Mouse (Mus musculus) lung, embryonic 15.5 days (tissue): ENCODE measurements around the gene Hat1. TPM values are rescaled to one million over a fixed set of nuclear protein-coding genes. Genes with fewer than 3 reads are reported as not detected.

ENCODE experiments used
- ATAC-seq: fragments of 200-750 bp; cut with Nextera tagmentation; 2 replicates; pipeline ENCODE4 v1.8.0; 2017; ENCODE audit warnings: moderate number of reproducible peaks, borderline replicate concordance; ENCODE audit not compliant: low FRiP score, low TSS enrichment; ENCODE audit errors: extremely low read depth
- H3K27ac ChIP-seq: fragments of 300-500 bp; sonication (generic); 2 replicates; pipeline ENCODE4 v1.5.1; 2015; ENCODE audit warnings: moderate library complexity, mild to moderate bottlenecking, inconsistent platforms
- H3K27me3 ChIP-seq: fragments of 300-500 bp; sonication (generic); 2 replicates; pipeline ENCODE4 v1.6.1; 2015; ENCODE audit warnings: inconsistent platforms
- H3K36me3 ChIP-seq: fragments of 300-500 bp; sonication (generic); 2 replicates; pipeline ENCODE4 v1.6.1; 2015; ENCODE audit warnings: inconsistent platforms
- H3K4me1 ChIP-seq: fragments of 300-500 bp; sonication (generic); 2 replicates; pipeline ENCODE4 v1.6.1; 2015; ENCODE audit warnings: inconsistent platforms
- H3K4me2 ChIP-seq: fragments of 300-500 bp; sonication (generic); 2 replicates; pipeline ENCODE4 v1.6.1; 2015; ENCODE audit warnings: inconsistent platforms, mild to moderate bottlenecking, moderate library complexity
- H3K4me3 ChIP-seq: fragments of 300-500 bp; sonication (generic); 2 replicates; pipeline ENCODE4 v1.5.1; 2015; ENCODE audit warnings: mild to moderate bottlenecking, inconsistent platforms
- H3K9ac ChIP-seq: fragments of 300-500 bp; sonication (generic); 2 replicates; pipeline ENCODE4 v1.6.1; 2015; ENCODE audit warnings: inconsistent platforms
- H3K9me3 ChIP-seq: fragments of 300-500 bp; sonication (generic); 2 replicates; pipeline ENCODE4 v1.6.1; 2016; ENCODE audit warnings: inconsistent platforms
- WGBS: fragments of 180-500 bp; shearing (Covaris S2); methylation state at CpG from one replicate; pipeline ENCODE4 v1.1.7; 2015; 5-methylcytosine and 5-hydroxymethylcytosine counted together
- polyA plus RNA-seq: library from polyadenylated mRNA; unstranded; fragments of >200 nt; fragmentation: Nextera tagmentation; extraction: Ambion mirVana; gene quantifications from 2 replicates; pipeline ENCODE4 v1.2.1, GENCODE M21; 2015

Gene Hat1
- polyA plus RNA-seq = 147 and 150 TPM in 2 replicates

DNA sequence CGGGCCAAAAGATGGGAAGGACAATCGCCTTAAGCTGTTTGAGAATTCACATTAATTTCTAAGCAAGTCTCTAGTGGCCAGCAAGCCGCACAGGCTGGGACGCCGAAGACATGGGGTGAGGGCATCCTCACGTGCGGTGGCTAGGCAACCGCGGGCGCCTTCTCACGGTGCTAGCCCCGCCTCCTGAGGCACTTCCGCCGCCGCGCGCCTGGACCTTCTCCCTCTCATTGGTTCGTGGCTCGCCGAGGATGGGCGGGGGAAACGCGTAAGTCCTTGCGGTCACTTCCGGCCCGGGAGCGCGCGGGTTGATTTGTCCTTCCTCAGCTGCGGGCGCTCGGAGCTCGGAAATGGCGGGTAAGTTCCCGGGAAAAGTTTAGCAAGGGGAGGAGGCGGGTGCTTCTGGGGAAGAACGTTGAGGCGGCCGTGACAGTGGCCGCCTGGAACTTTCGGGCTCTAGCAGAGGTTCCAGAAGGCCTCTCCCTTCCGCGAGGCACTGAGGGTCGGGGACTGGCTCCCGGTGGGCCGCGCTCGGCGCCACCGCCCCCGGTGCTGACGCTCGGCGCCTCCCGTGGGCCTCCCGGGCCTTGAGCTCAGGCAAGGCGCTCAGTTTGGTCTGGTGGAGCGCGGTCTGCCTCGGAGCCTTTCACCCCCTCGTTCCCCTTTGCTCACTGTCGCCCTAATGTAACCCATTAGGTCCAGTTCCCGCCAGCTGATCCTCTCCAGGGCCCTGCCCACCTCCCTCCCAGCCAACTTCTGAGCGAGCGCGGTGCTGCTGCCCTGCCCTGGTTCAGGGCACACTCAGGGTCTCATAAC lies at the start of gene Hat1:
TSS of gene Hat1 (plus strand) at position 8 of the 813 bp plus-strand sequence.
- Histone ChIP-seq H3K9me3 (no peaks in the 10 kb centered on the region), H3K9ac (peak within 1 kb of the TSS; percentile 89), H3K4me2 (peak within 1 kb of the TSS; percentile 60), H3K4me3 (peak within 1 kb of the TSS; percentile 94), H3K36me3 (peaks cover 14% of the 10 kb centered on the region), H3K27me3 (no peaks in the 10 kb centered on the region), H3K27ac (peak within 1 kb of the TSS; percentile 87), H3K4me1 (peaks cover 10% of the 10 kb centered on the region)
- ATAC-seq = peak; percentile 99
- whole genome bisulfite sequencing = under 1% methylated on average over 66 of the region's 66 CpGs

DNA sequence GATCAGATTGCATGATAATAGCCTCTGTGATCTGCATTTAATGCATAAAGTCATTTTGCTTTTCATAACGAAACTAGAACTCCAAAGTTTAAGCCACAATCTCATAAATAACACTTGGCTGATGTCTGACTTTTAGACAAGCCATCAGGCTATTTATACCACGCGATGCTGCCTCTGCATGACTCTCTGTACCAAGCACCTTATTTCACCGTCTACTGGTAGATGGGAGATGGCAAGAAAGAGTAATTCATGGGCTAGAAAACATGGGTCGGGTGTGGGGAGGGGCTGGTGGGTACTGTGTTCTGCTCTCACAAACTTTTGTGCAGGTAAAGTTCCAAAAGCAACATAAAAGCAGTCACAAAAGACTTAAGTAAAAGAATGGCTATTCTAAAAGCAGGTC lies 48.6 kb upstream of the Hat1 start:
- Histone ChIP-seq H3K4me3 (no peak overlapping the region), H3K9me3 (no peaks in the 10 kb centered on the region), H3K9ac (no peak overlapping the region), H3K4me2 (no peak overlapping the region), H3K27me3 (no peaks in the 10 kb centered on the region), H3K27ac (no peak overlapping the region), H3K36me3 (no peaks in the 10 kb centered on the region), H3K4me1 (no peaks in the 10 kb centered on the region)
- ATAC-seq = no peak
- 57% methylated on average over 5 of the region's 5 CpGs for WGBS

DNA sequence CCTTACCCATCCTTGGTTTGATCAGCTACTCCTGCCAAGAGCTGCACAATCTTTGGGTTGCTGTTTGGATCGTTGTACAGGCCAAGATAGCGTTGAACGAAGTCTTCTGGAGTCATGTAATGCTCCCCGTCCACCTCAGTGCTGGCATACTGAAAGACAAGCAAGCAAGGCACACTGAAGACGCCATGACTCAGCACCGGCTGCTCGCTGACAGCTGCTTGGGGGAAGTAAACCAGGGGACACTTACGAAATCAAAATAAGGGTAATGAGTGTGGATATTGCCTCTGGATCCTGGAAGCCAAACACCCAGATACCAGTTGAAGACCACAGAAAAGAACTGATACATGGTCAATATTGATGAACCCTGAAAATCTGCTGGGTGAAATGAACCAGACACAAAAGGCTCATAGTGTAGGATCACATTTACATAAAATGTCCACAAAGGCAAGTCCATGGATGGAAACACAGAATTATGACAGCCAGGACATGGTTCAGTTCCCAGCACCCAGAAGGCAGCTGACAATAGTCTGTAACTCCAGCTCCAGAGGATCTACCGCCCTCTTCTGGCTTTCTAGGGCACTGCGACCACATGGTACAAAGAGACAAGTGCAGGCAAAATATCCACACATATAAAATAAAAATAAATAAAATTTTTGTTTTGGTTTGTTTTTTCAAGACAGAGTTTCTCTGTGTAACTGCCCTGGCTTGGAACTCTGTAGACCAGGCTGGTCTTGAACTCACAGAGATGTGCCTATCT lies 44.7 kb upstream of the Hat1 start:
- Histone ChIP-seq H3K9ac (no peak overlapping the region), H3K9me3 (no peaks in the 10 kb centered on the region), H3K27me3 (no peaks in the 10 kb centered on the region), H3K27ac (no peak overlapping the region), H3K36me3 (no peaks in the 10 kb centered on the region), H3K4me2 (no peak overlapping the region), H3K4me3 (no peak overlapping the region), H3K4me1 (no peaks in the 10 kb centered on the region)
- 92% methylated on average over 10 of the region's 10 CpGs for WGBS
- no peak for ATAC-seq

DNA sequence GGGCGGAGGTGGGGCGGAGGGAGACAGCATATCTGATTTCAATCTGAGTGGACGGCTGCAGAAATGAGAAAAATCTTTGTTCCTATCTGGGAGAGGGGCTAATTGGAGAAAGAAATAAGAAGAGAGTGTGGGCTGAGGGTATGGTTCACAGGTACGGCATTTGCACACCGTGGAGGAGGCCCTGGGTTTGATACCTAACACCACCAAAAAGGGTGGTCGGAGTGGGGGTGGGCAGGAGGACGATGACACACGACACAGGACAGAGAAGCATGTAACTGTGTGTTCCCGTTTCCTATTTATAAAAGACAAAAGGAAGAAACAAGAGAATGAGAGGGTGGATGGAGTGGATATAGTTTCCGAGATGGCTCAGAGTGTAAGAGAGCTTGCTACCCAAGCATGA lies 41.6 kb upstream of the Hat1 start:
- no peak for ATAC-seq
- no peak overlapping the region for H3K4me2 ChIP-seq
- no peak overlapping the region for H3K4me3 ChIP-seq
- no peaks in the 10 kb centered on the region for H3K4me1 ChIP-seq
- no peaks in the 10 kb centered on the region for H3K27me3 ChIP-seq
- no peak overlapping the region for H3K27ac ChIP-seq
- no peaks in the 10 kb centered on the region for H3K36me3 ChIP-seq
- H3K9me3 ChIP-seq = no peaks in the 10 kb centered on the region
- H3K9ac ChIP-seq = no peak overlapping the region
- WGBS = 84% methylated on average over 10 of the region's 10 CpGs

DNA sequence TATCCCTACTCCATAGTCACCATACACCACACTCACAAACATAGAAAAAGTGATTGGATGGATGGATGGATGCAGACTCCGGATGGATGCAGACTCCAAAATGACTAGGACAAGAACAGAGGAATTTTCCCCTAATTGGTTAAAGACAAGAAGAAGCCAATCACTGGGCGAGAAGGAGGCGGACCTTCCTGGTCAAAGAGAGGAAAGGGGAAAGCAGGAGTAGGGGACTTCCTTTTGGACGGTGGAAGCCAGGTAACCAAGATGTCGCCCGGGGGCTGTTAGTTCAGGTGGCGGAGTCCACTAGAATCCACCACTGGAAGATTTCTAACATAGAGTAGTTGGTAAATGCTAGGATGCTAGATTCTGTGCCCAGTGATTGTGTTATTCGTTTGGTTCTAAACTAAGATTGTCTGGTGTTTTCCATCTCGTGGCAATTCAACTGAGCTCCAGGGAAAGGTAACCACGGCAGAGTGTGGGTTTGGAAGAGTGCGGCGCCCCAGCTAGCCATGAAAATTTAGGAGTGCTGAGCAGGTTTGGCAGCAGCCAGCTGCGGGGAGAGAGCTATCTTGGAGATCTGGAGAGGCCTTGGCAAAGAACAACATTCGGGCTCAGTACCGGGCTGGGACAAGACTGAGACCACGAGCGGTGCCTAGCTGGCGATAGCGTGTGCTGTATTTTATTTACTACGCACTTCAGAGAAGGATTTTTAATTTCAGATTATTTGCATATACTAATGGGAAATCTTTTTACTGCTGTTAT lies 40.8 kb upstream of the Hat1 start:
- Histone ChIP-seq H3K4me3 (no peak overlapping the region), H3K27me3 (no peaks in the 10 kb centered on the region), H3K4me2 (no peak overlapping the region), H3K4me1 (no peaks in the 10 kb centered on the region), H3K27ac (no peak overlapping the region), H3K36me3 (no peaks in the 10 kb centered on the region), H3K9ac (no peak overlapping the region), H3K9me3 (no peaks in the 10 kb centered on the region)
- WGBS = 88% methylated on average over 20 of the region's 20 CpGs
- ATAC-seq = no peak

DNA sequence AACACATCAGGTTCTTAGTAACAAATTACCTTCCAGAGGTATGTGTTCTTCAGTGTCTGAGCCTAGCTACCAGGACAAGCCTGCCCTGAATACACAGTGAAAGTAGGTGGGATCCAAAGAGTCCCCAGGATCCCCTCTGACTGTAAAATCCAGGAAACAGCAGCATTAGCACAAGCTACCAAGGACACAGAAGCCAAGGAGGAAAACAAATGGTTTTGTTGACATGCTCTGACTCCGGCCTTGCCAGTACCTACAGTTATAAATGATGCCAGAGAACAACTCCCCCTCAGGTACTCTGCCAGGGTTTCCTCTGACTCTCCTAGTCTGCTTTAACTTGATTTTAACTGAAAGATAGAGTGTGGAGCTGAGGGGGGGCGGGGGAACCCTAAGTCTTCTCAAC lies 39.2 kb upstream of the Hat1 start:
- no peak overlapping the region for H3K9ac ChIP-seq
- H3K27me3 ChIP-seq = no peaks in the 10 kb centered on the region
- no peak for ATAC-seq
- no peak overlapping the region for H3K4me2 ChIP-seq
- no peaks in the 10 kb centered on the region for H3K9me3 ChIP-seq
- H3K36me3 ChIP-seq = no peaks in the 10 kb centered on the region
- WGBS = 56% methylated on average over 2 of the region's 2 CpGs
- H3K27ac ChIP-seq = no peak overlapping the region
- no peaks in the 10 kb centered on the region for H3K4me1 ChIP-seq
- H3K4me3 ChIP-seq = no peak overlapping the region

DNA sequence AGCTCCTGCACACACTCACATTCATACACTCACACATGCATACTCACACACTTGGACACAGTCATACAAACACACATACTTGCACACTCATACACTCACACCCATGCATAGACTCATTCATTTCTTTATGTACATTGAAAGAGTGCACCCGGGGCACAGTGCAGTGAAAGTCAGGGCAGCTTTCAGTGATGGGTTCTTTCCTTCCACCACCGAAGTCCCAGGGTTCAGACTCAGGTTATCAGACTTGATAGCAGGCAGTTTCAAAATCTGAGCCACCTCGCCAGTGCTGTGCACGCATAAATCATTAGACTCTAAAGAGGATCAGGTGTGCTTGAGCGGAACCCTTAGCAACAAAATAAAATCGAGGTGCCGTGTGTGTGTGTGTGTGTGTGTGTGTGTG lies 38.6 kb upstream of the Hat1 start:
- Histone ChIP-seq H3K9me3 (no peaks in the 10 kb centered on the region), H3K36me3 (no peaks in the 10 kb centered on the region), H3K4me3 (no peak overlapping the region), H3K4me1 (no peaks in the 10 kb centered on the region), H3K27ac (no peak overlapping the region), H3K9ac (no peak overlapping the region), H3K4me2 (no peak overlapping the region), H3K27me3 (no peaks in the 10 kb centered on the region)
- 77% methylated on average over 7 of the region's 7 CpGs for WGBS
- ATAC-seq = no peak

DNA sequence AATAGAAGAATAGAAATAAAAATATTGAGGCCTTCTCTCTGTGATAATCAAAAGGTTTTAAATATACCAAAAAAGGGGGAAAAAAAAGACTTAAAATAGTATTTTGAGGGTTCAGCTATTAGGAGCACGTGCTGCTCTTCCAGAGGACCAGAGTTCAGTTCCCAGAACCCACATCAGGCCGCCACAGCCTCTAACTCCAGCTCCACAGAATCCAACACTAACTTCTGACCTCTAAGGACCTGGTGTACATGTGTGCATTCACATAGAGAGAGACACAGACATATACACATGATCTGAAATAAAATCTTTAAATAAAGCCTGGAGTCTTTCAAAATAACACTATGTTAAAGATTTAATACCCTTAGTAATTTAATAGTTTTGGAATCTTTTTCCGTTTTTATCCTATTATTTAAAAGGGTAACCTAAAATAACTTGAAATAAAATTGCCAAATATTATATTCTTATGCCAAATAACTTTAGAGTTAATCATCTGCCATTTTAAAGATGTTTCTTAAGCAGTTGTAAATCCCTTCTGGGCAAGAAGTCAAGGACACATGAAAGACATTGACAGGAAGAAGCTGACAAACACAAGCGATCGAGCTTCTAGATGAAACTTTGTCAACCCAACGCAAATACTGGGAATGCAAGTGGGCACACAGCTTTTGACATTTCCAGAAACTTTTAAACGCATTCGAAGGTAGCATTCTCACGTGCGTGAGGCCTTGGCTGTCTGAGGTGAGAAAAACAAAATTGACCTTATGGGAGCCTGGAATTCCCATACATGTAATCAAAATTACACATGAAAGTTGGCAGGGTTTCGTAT lies 37.6 kb upstream of the Hat1 start:
- Histone ChIP-seq H3K9ac (no peak overlapping the region), H3K4me3 (no peak overlapping the region), H3K4me2 (no peak overlapping the region), H3K4me1 (no peaks in the 10 kb centered on the region), H3K36me3 (no peaks in the 10 kb centered on the region), H3K27me3 (no peaks in the 10 kb centered on the region), H3K27ac (no peak overlapping the region), H3K9me3 (no peaks in the 10 kb centered on the region)
- no peak for ATAC-seq
- WGBS = 70% methylated on average over 11 of the region's 11 CpGs

DNA sequence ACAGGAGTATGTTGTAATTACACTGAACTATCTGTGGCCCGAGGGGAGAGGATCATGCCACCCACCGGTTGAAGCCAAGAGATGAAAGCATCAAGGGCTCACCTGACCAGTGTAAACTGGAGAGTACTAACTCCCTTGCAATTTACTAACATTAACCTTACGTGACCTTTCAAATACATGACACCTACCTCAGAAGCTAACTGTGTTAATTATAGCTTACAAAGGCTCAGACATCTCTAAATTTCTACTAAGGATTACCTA lies 37.1 kb upstream of the Hat1 start:
- ATAC-seq = no peak
- Histone ChIP-seq H3K27ac (no peak overlapping the region), H3K36me3 (no peaks in the 10 kb centered on the region), H3K4me1 (no peaks in the 10 kb centered on the region), H3K27me3 (no peaks in the 10 kb centered on the region), H3K9me3 (no peaks in the 10 kb centered on the region), H3K9ac (no peak overlapping the region), H3K4me2 (no peak overlapping the region), H3K4me3 (no peak overlapping the region)
- 81% methylated on average over 3 of the region's 3 CpGs for WGBS

DNA sequence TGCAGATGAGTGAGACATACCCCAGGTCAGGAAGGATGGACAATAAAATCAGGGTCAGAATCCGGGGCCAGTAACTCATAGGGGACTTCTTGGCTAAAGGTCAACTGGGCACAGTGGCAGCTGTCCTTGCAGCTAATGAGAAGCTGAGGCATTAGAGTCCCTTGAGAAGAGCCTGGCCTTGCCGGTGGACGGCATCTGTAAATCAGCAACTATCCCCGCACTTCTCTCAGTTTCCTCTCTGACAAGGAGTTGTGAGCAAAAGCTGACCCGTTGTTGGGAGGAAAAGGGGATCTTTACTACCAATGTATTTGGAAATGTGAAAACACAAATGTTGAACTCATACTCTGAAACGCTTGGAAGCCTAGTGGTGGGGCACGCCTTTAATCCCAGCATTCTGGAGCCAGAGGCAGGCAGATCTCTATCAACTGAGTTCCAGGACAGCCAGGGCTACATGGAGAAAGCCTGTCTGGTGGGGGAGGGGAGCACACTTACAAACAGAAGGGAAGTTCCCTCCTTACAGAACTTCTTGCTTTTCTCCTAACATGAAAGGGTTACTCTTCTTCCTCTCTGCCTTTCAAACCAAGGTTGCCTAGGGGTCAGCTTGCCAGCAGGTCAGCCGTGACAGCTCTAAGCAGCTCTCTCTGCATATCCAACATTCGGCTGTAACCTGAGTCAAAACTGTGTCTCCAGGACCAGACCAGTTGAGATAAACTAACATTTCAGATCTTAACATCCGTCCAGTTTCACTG lies 35.3 kb upstream of the Hat1 start:
- no peaks in the 10 kb centered on the region for H3K9me3 ChIP-seq
- H3K9ac ChIP-seq = no peak overlapping the region
- no peaks in the 10 kb centered on the region for H3K27me3 ChIP-seq
- H3K4me1 ChIP-seq = no peaks in the 10 kb centered on the region
- H3K4me2 ChIP-seq = no peak overlapping the region
- ATAC-seq = no peak
- no peak overlapping the region for H3K27ac ChIP-seq
- 52% methylated on average over 10 of the region's 10 CpGs for WGBS
- no peaks in the 10 kb centered on the region for H3K36me3 ChIP-seq
- no peak overlapping the region for H3K4me3 ChIP-seq

DNA sequence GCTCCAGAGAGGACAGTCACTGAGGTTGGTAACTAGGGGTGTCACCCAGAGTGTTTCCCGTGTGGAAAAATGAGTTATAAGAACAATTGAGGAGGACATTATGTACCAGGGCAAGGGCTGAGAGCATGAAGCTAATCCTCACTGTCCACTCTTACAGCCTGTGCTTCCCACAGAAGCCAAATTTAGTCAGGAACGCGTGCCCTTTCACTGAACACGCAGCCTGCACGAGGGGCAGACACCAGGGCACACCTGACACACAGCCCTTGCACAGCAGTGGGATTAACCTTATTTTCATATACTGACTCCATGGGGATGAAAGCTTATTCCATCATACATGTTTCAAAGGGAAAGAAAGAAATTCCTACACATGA lies 34.7 kb upstream of the Hat1 start:
- 56% methylated on average over 5 of the region's 5 CpGs for WGBS

More for the DNA sequence above, 34.7 kb upstream of the Hat1 start:
- Histone ChIP-seq H3K27me3 (no peaks in the 10 kb centered on the region), H3K27ac (no peak overlapping the region), H3K4me3 (no peak overlapping the region), H3K36me3 (no peaks in the 10 kb centered on the region), H3K9me3 (no peaks in the 10 kb centered on the region), H3K4me2 (no peak overlapping the region), H3K9ac (no peak overlapping the region), H3K4me1 (no peaks in the 10 kb centered on the region)
- no peak for ATAC-seq
